Mouse (Mus musculus): ENCODE data around the gene Knop1. TPM values are rescaled to one million over a fixed set of nuclear protein-coding genes. Genes with fewer than 3 reads are reported as not detected.
A peak's percentile ranks its signal among the peaks of the same experiment; 100 is the strongest.

The Knop1 gene
- total RNA-seq, 2 experiments from 2014 or later = 24.5 to 27.3 TPM

- intact Hi-C loops (cut with DNase I) = no loop called here
- peak overlapping the region; percentile 74 for H3K27ac ChIP-seq
- DNase-seq = no peak
- TF ChIP-seq CTCF (IDR thresholded peaks at IDR 0.05) = no peak
- H3K4me3 ChIP-seq = no peak overlapping the region
These were observed 14.9 kb downstream of the Knop1 start for GRCm38 (mm10) chr7:118841030-118841745.

GRCm38 (mm10) chr7:118837901-118838300 is 18.2 kb downstream of the Knop1 start:
- H3K4me3 ChIP-seq = no peak overlapping the region
- intact Hi-C loops (cut with DNase I) = no loop called here
- no peak for DNase-seq
- no peak overlapping the region for H3K27ac ChIP-seq
- no peak for TF ChIP-seq CTCF (IDR thresholded peaks at IDR 0.05)

GRCm38 (mm10) chr7:118827975-118828416 is 28.1 kb downstream of the Knop1 start:
- intact Hi-C loops (cut with DNase I) = no loop called here
- TF ChIP-seq CTCF (IDR thresholded peaks at IDR 0.05) = no peak
- no peak for DNase-seq
- no peak overlapping the region for H3K4me3 ChIP-seq
- H3K27ac ChIP-seq = no peak overlapping the region

GRCm38 (mm10) chr7:118824451-118824850 is 31.6 kb downstream of the Knop1 start:
- H3K4me3 ChIP-seq = no peak overlapping the region
- intact Hi-C loops (cut with DNase I) = no loop called here
- TF ChIP-seq CTCF (IDR thresholded peaks at IDR 0.05) = no peak
- DNase-seq = no peak
- no peak overlapping the region for H3K27ac ChIP-seq

GRCm38 (mm10) chr7:118821887-118822556 is 34.0 kb downstream of the Knop1 start:
- intact Hi-C loops (cut with DNase I) = no loop called here
- DNase-seq = no peak
- TF ChIP-seq CTCF (IDR thresholded peaks at IDR 0.05) = no peak
- Histone ChIP-seq H3K27ac (peak overlapping the region; percentile 80), H3K4me3 (no peak overlapping the region)

GRCm38 (mm10) chr7:118821356-118821755 is 34.7 kb downstream of the Knop1 start:
- intact Hi-C loops (cut with DNase I) = no loop called here
- Histone ChIP-seq H3K4me3 (no peak overlapping the region), H3K27ac (peak overlapping the region; percentile 80)
- peak; percentile 32 for DNase-seq
- TF ChIP-seq CTCF (IDR thresholded peaks at IDR 0.05) = no peak

GRCm38 (mm10) chr7:118819666-118820065 is 36.4 kb downstream of the Knop1 start:
- H3K4me3 ChIP-seq = no peak overlapping the region
- DNase-seq = no peak
- no peak for TF ChIP-seq CTCF (IDR thresholded peaks at IDR 0.05)
- peak overlapping the region; percentile 80; the same call in 1 of the 2 replicates for H3K27ac ChIP-seq
- intact Hi-C loops (cut with DNase I) = no loop called here

GRCm38 (mm10) chr7:118817741-118818140 is 38.3 kb downstream of the Knop1 start:
- Histone ChIP-seq H3K27ac (no peak overlapping the region), H3K4me3 (no peak overlapping the region)
- no peak for TF ChIP-seq CTCF (IDR thresholded peaks at IDR 0.05)
- intact Hi-C loops (cut with DNase I) = no loop called here
- DNase-seq = no peak

- intact Hi-C loops (cut with DNase I) = no loop called here
These were observed 39.8 kb downstream of the Knop1 start for GRCm38 (mm10) chr7:118816275-118816674.

GRCm38 (mm10) chr7:118813592-118813991 is 42.5 kb downstream of the Knop1 start:
- no peak for TF ChIP-seq CTCF (IDR thresholded peaks at IDR 0.05)
- DNase-seq = no peak
- intact Hi-C loops (cut with DNase I) = no loop called here
- Histone ChIP-seq H3K4me3 (no peak overlapping the region), H3K27ac (no peak overlapping the region)

More at GRCm38 (mm10) chr7:118816275-118816674, 39.8 kb downstream of the Knop1 start:
- TF ChIP-seq CTCF (IDR thresholded peaks at IDR 0.05) = no peak
- H3K27ac ChIP-seq = no peak overlapping the region
- no peak overlapping the region for H3K4me3 ChIP-seq
- no peak for DNase-seq

- Histone ChIP-seq H3K4me3 (no peak overlapping the region), H3K27ac (no peak overlapping the region)
- intact Hi-C loops (cut with DNase I) = no loop called here
- DNase-seq = peak; percentile 28
- no peak for TF ChIP-seq CTCF (IDR thresholded peaks at IDR 0.05)
These were observed 44.5 kb downstream of the Knop1 start for GRCm38 (mm10) chr7:118811407-118812106.

- no peak for TF ChIP-seq CTCF (IDR thresholded peaks at IDR 0.05)
- peak; percentile 30 for DNase-seq
- intact Hi-C loops (cut with DNase I) = no loop called here
- H3K27ac ChIP-seq = peak overlapping the region; percentile 67
- no peak overlapping the region for H3K4me3 ChIP-seq
These were observed 48.2 kb downstream of the Knop1 start for GRCm38 (mm10) chr7:118807899-118808298.

Data from gastrocnemius, adult 2 months (tissue).